Mouse (Mus musculus): Measurements from ENCODE around the gene Bfar.
"Not testable (repeated sequence)": the region's sequence is repeated elsewhere in the genome, so short reads cannot be mapped to it uniquely, and the experiment has no call there.

Bfar gene

GRCm38 (mm10) chr16:13671685-13672385, at the start of gene Bfar, which contains the start of gene 3110001I22Rik:
Gene Bfar (plus strand): TSS chr16:13671858.
Gene 3110001I22Rik (plus strand): TSS chr16:13671929.
- peak; percentile 92 for DNase-seq

GRCm38 (mm10) chr16:13628345-13628744, 43.3 kb upstream of the Bfar start:
- DNase-seq, result peak; percentile 24

GRCm38 (mm10) chr16:13638198-13638597, 33.5 kb upstream of the Bfar start:
- DNase-seq, result not testable (repeated sequence)

- DNase-seq, result no peak
Observed at GRCm38 (mm10) chr16:13639508-13639907, 32.1 kb upstream of the Bfar start.

GRCm38 (mm10) chr16:13640064-13640463, 31.6 kb upstream of the Bfar start:
- no peak for DNase-seq

- DNase-seq, result no peak
Observed at GRCm38 (mm10) chr16:13644474-13644873, 27.2 kb upstream of the Bfar start.

GRCm38 (mm10) chr16:13645930-13646329, 25.7 kb upstream of the Bfar start:
- DNase-seq, result no peak

- no peak for DNase-seq
Observed at GRCm38 (mm10) chr16:13658886-13659285, 12.8 kb upstream of the Bfar start.

GRCm38 (mm10) chr16:13660736-13661135, 10.9 kb upstream of the Bfar start:
- DNase-seq, result no peak

GRCm38 (mm10) chr16:13667878-13668343, 3.7 kb upstream of the Bfar start, which contains the start of gene Parn:
Gene Parn (minus strand): TSS chr16:13668170.
- DNase-seq, result peak; percentile 94

- peak; percentile 58 for DNase-seq
Observed at GRCm38 (mm10) chr16:13668402-13669108, 3.1 kb upstream of the Bfar start.

- peak; percentile 26 for DNase-seq
Observed at GRCm38 (mm10) chr16:13669282-13669681, 2.4 kb upstream of the Bfar start.

- DNase-seq, result peak; percentile 33
Observed at GRCm38 (mm10) chr16:13670896-13671295, 762 bp upstream of the Bfar start.

GRCm38 (mm10) chr16:13672386-13672898, 784 bp downstream of the Bfar start:
- peak; percentile 65 for DNase-seq

- DNase-seq, result peak; percentile 28
Observed at GRCm38 (mm10) chr16:13673114-13673513, 1.5 kb downstream of the Bfar start.

- no peak for DNase-seq
Observed at GRCm38 (mm10) chr16:13674511-13674910, 2.9 kb downstream of the Bfar start.

GRCm38 (mm10) chr16:13678601-13679319, 7.1 kb downstream of the Bfar start:
- no peak for DNase-seq

- no peak for DNase-seq
Observed at GRCm38 (mm10) chr16:13698998-13699397, 27.3 kb downstream of the Bfar start.

GRCm38 (mm10) chr16:13702184-13702583, 30.5 kb downstream of the Bfar start:
- no peak for DNase-seq

GRCm38 (mm10) chr16:13704676-13705075, 33.0 kb downstream of the Bfar start:
- no peak for DNase-seq

- DNase-seq, result no peak
Observed at GRCm38 (mm10) chr16:13714910-13715309, 43.3 kb downstream of the Bfar start.

GRCm38 (mm10) chr16:13716821-13717553, 45.3 kb downstream of the Bfar start:
- no peak for DNase-seq
